Mouse (Mus musculus) lung, embryonic 14.5 days (tissue): ENCODE data around the gene P2ry12. TPM values are rescaled to one million over a fixed set of nuclear protein-coding genes. Genes with fewer than 3 reads are reported as not detected.
A peak's percentile ranks its signal among the peaks of the same experiment; 100 is the strongest.

Experiments used
- ATAC-seq: fragments of 200-750 bp; cut with Nextera tagmentation; 2 replicates; pipeline ENCODE4 v1.8.0; 2017; ENCODE audit warnings: mild to moderate bottlenecking, moderate TSS enrichment, moderate library complexity; ENCODE audit not compliant: insufficient read depth
- DNase-seq: peaks from one replicate; pipeline ENCODE4 v3.0.0-alpha.2; 2015
- H3K27ac ChIP-seq: fragments of 300-500 bp; sonication (generic); 2 replicates; pipeline ENCODE4 v1.5.1; 2014; ENCODE audit warnings: low read depth, mild to moderate bottlenecking, moderate library complexity
- H3K27me3 ChIP-seq: fragments of 300-500 bp; sonication (generic); 2 replicates; pipeline ENCODE4 v1.6.1; 2014; ENCODE audit warnings: low read length, control low read depth; ENCODE audit not compliant: insufficient read depth
- H3K36me3 ChIP-seq: fragments of 300-500 bp; sonication (generic); 2 replicates; pipeline ENCODE4 v1.6.1; 2014; ENCODE audit warnings: control low read depth; ENCODE audit not compliant: insufficient read depth
- H3K4me1 ChIP-seq: fragments of 300-500 bp; sonication (generic); 2 replicates; pipeline ENCODE4 v1.6.1; 2014; ENCODE audit warnings: antibody characterized with exemption, control low read depth; ENCODE audit not compliant: insufficient read depth
- H3K4me2 ChIP-seq: fragments of 300-500 bp; sonication (generic); 2 replicates; pipeline ENCODE4 v1.6.1; 2014; ENCODE audit warnings: mild to moderate bottlenecking
- H3K4me3 ChIP-seq: fragments of 300-500 bp; sonication (generic); 2 replicates; pipeline ENCODE4 v1.5.1; 2014; ENCODE audit warnings: low read depth, low read length
- H3K9ac ChIP-seq: fragments of 300-500 bp; sonication (generic); 2 replicates; pipeline ENCODE4 v1.6.1; 2014
- H3K9me3 ChIP-seq: fragments of 300-500 bp; sonication (generic); 2 replicates; pipeline ENCODE4 v1.6.1; 2016; ENCODE audit warnings: low read depth, low read length, control low read depth
- CTCF ChIP-seq: IDR thresholded peaks from 2 replicates; pipeline ENCODE4 v1.5.1; 2016; ENCODE audit warnings: antibody characterized with exemption, low read depth
- WGBS: fragments of 180-500 bp; shearing (Covaris S2); extraction: QIAGEN DNeasy Blood & Tissue Kit; methylation state at CpG from one replicate; pipeline ENCODE4 v1.1.7; 2014; 5-methylcytosine and 5-hydroxymethylcytosine counted together
- polyA plus RNA-seq: library from polyadenylated mRNA; unstranded; fragments of >200 nt; fragmentation: Nextera tagmentation; extraction: Ambion mirVana; gene quantifications from 2 replicates; pipeline ENCODE4 v1.2.1, GENCODE M21; 2014

Gene P2ry12
- polyA plus RNA-seq, 1 experiment from 2014 or later, result 2.6 TPM

GRCm38 (mm10) chr3:59212404-59212803, 50.3 kb downstream of the P2ry12 start:
- ATAC-seq (no peak), DNase-seq (no peak)
- TF ChIP-seq CTCF, result no peak
- H3K4me3 ChIP-seq, result no peak overlapping the region
- no peak overlapping the region for H3K9ac ChIP-seq
- H3K4me1 ChIP-seq, result no peaks in the 10 kb centered on the region
- no peak overlapping the region for H3K27ac ChIP-seq
- H3K36me3 ChIP-seq, result no peaks in the 10 kb centered on the region
- no peaks in the 10 kb centered on the region for H3K27me3 ChIP-seq
- H3K4me2 ChIP-seq, result no peak overlapping the region
- no peaks in the 10 kb centered on the region for H3K9me3 ChIP-seq

- H3K36me3 ChIP-seq, result no peaks in the 10 kb centered on the region
- H3K4me3 ChIP-seq, result no peak overlapping the region
- H3K4me1 ChIP-seq, result no peaks in the 10 kb centered on the region
- ATAC-seq (no peak), DNase-seq (no peak)
- H3K27ac ChIP-seq, result no peak overlapping the region
- no peaks in the 10 kb centered on the region for H3K9me3 ChIP-seq
- no peaks in the 10 kb centered on the region for H3K27me3 ChIP-seq
- 85% methylated on average over 8 of the region's 8 CpGs for WGBS
- no peak overlapping the region for H3K4me2 ChIP-seq
- H3K9ac ChIP-seq, result no peak overlapping the region
- TF ChIP-seq CTCF, result no peak
Measured at GRCm38 (mm10) chr3:59211784-59212183, 50.9 kb downstream of the P2ry12 start.

GRCm38 (mm10) chr3:59210727-59211126, 51.9 kb downstream of the P2ry12 start, which contains the start of gene P2ry13:
P2ry13 (minus strand) TSS chr3:59210882.
- no peak within 1 kb of the TSS for H3K4me2 ChIP-seq
- no peaks in the 10 kb centered on the region for H3K27me3 ChIP-seq
- no peaks in the 10 kb centered on the region for H3K4me1 ChIP-seq
- H3K9ac ChIP-seq, result no peak within 1 kb of the TSS
- ATAC-seq (no peak), DNase-seq (no peak)
- H3K9me3 ChIP-seq, result no peaks in the 10 kb centered on the region
- no peak within 1 kb of the TSS for H3K4me3 ChIP-seq
- WGBS, result 87% methylated on average over 6 of the region's 6 CpGs
- TF ChIP-seq CTCF, result no peak
- H3K36me3 ChIP-seq, result no peaks in the 10 kb centered on the region
- no peak within 1 kb of the TSS for H3K27ac ChIP-seq

GRCm38 (mm10) chr3:59210089-59210488, 52.6 kb downstream of the P2ry12 start:
- 0 out of 2 replicates have a peak, but pooled peaks cover 1% of the 10 kb centered on the region for H3K4me1 ChIP-seq
- no peaks in the 10 kb centered on the region for H3K27me3 ChIP-seq
- no peaks in the 10 kb centered on the region for H3K36me3 ChIP-seq
- H3K27ac ChIP-seq, result no peak overlapping the region
- 53% methylated on average over 8 of the region's 8 CpGs for WGBS
- DNase-seq (no peak), ATAC-seq (no peak)
- no peak; the same call in 1 of the 2 replicates for TF ChIP-seq CTCF
- no peak overlapping the region for H3K4me3 ChIP-seq
- H3K4me2 ChIP-seq, result no peak overlapping the region
- no peak overlapping the region for H3K9ac ChIP-seq
- no peaks in the 10 kb centered on the region for H3K9me3 ChIP-seq

GRCm38 (mm10) chr3:59208650-59209548, 53.8 kb downstream of the P2ry12 start:
- no peaks in the 10 kb centered on the region for H3K27me3 ChIP-seq
- no peak overlapping the region for H3K4me2 ChIP-seq
- ATAC-seq (peak; percentile 39; the same call in 1 of the 2 replicates), DNase-seq (peak; percentile 93)
- H3K27ac ChIP-seq, result no peak overlapping the region
- no peaks in the 10 kb centered on the region for H3K9me3 ChIP-seq
- 0 out of 2 replicates have a peak, but pooled peaks cover 7% of the 10 kb centered on the region for H3K4me1 ChIP-seq
- H3K36me3 ChIP-seq, result no peaks in the 10 kb centered on the region
- no peak overlapping the region for H3K4me3 ChIP-seq
- WGBS, result 66% methylated on average over 4 of the region's 4 CpGs
- TF ChIP-seq CTCF, result peak; percentile 87
- no peak overlapping the region for H3K9ac ChIP-seq

GRCm38 (mm10) chr3:59205941-59206340, 56.7 kb downstream of the P2ry12 start:
- ATAC-seq (no peak), DNase-seq (no peak)
- 0 out of 2 replicates have a peak, but pooled peaks cover 7% of the 10 kb centered on the region for H3K4me1 ChIP-seq
- no peak overlapping the region for H3K4me3 ChIP-seq
- no peaks in the 10 kb centered on the region for H3K27me3 ChIP-seq
- H3K27ac ChIP-seq, result no peak overlapping the region
- H3K4me2 ChIP-seq, result no peak overlapping the region
- TF ChIP-seq CTCF, result no peak
- no peak overlapping the region for H3K9ac ChIP-seq
- no peaks in the 10 kb centered on the region for H3K9me3 ChIP-seq
- no peaks in the 10 kb centered on the region for H3K36me3 ChIP-seq
- 71% methylated on average over 4 of the region's 4 CpGs for WGBS

GRCm38 (mm10) chr3:59204719-59205503, 57.8 kb downstream of the P2ry12 start:
- ATAC-seq (peak; percentile 39), DNase-seq (peak; percentile 26)
- H3K27ac ChIP-seq, result no peak overlapping the region; the same call in none of the 2 replicates
- TF ChIP-seq CTCF, result no peak
- no peaks in the 10 kb centered on the region for H3K36me3 ChIP-seq
- 0 out of 2 replicates have a peak, but pooled peaks cover 7% of the 10 kb centered on the region for H3K4me1 ChIP-seq
- 33% methylated on average over 11 of the region's 11 CpGs for WGBS
- H3K9ac ChIP-seq, result no peak overlapping the region
- H3K9me3 ChIP-seq, result no peaks in the 10 kb centered on the region
- no peak overlapping the region for H3K4me2 ChIP-seq
- no peak overlapping the region for H3K4me3 ChIP-seq
- H3K27me3 ChIP-seq, result no peaks in the 10 kb centered on the region
